Mouse (Mus musculus): ENCODE data around the gene Zfp952. TPM values are rescaled to one million over a fixed set of nuclear protein-coding genes. Genes with fewer than 3 reads are reported as not detected.
A peak's percentile ranks its signal among the peaks of the same experiment; 100 is the strongest.

Gene Zfp952
- total RNA-seq, 1 experiment from 2014 or later = 15.4 TPM

GRCm38 (mm10) chr17:33032900-33033891 is 40.3 kb downstream of the Zfp952 start, which contains the start of gene Zfp763:
TSS of gene Zfp763 (minus strand) at chr17:33033402.
- ATAC-seq (replicated peaks in 1 of 2; ENCODE audit: insufficient read depth in 1 of 2, low FRiP score in 2 of 2, low TSS enrichment in 1 of 2, low read depth in 1 of 2, poor library complexity in 2 of 2, severe bottlenecking in 2 of 2) = peak; percentile 96 to 100

Other genes with a start within 250 kb of the Zfp952 start
- 29.6 and 39.7 TPM in 2 replicates for gene Zfp871, start 204.8 kb upstream of the Zfp952 start, total RNA-seq (2017)
- 0.13 TPM in 1 of 2 replicates, not detected in the other for gene Zfp811, start 183.2 kb upstream of the Zfp952 start, total RNA-seq (2017)
- 10.6 and 19.9 TPM in 2 replicates for gene Zfp799, start 162.9 kb upstream of the Zfp952 start, total RNA-seq (2017)
- gene Zfp870, start 101.5 kb upstream of the Zfp952 start, total RNA-seq (2017) = 6.6 and 7.0 TPM in 2 replicates
- not detected in 2 replicates for gene Cyp4f14, start 75.8 kb upstream of the Zfp952 start, total RNA-seq (2017)
- gene Cyp4f13, start 45.7 kb upstream of the Zfp952 start, total RNA-seq (2017) = 5.9 and 17.1 TPM in 2 replicates
- gene Zfp472, start 27.3 kb upstream of the Zfp952 start, total RNA-seq (2017) = 20.1 and 23.3 TPM in 2 replicates
- 12.8 and 17.8 TPM in 2 replicates for gene Zfp763, start 40.3 kb downstream of the Zfp952 start, total RNA-seq (2017)
- gene 4921501E09Rik, start 74.9 kb downstream of the Zfp952 start, total RNA-seq (2017) = not detected in 2 replicates
- gene Zfp563, start 96.2 kb downstream of the Zfp952 start, total RNA-seq (2017) = 6.4 and 6.9 TPM in 2 replicates
- gene Morc2b, start 146.6 kb downstream of the Zfp952 start, total RNA-seq (2017) = not detected in 2 replicates
- gene Olfr55, start 175.3 kb downstream of the Zfp952 start, total RNA-seq (2017) = not detected in 2 replicates
- gene Olfr239, start 198.2 kb downstream of the Zfp952 start, total RNA-seq (2017) = not detected in 2 replicates
- gene Olfr1564, start 228.6 kb downstream of the Zfp952 start, total RNA-seq (2017) = not detected in 2 replicates